Mouse (Mus musculus) hindbrain, postnatal 0 days (tissue): ENCODE data around the gene Narfl. TPM values are rescaled to one million over a fixed set of nuclear protein-coding genes. Genes with fewer than 3 reads are reported as not detected.

Experiments
- ATAC-seq: fragments of 200-750 bp; cut with Nextera tagmentation; 2 replicates; pipeline ENCODE4 v1.8.0; 2017; ENCODE audit warnings: mild to moderate bottlenecking, moderate TSS enrichment, moderate library complexity
- DNase-seq: peaks from one replicate; pipeline ENCODE4 v3.0.0-alpha.2; 2015; ENCODE audit warnings: low spot score
- H3K27ac ChIP-seq: fragments of 300-500 bp; sonication (generic); 2 replicates; pipeline ENCODE4 v1.5.1; 2014; ENCODE audit warnings: mild to moderate bottlenecking
- H3K27me3 ChIP-seq: fragments of 300-500 bp; sonication (generic); 2 replicates; pipeline ENCODE4 v1.6.1; 2014; ENCODE audit warnings: low read length, mixed read lengths; ENCODE audit not compliant: insufficient read depth
- H3K36me3 ChIP-seq: fragments of 300-500 bp; sonication (generic); 2 replicates; pipeline ENCODE4 v1.6.1; 2014; ENCODE audit warnings: low read length, mixed read lengths; ENCODE audit not compliant: insufficient read depth
- H3K4me1 ChIP-seq: fragments of 300-500 bp; sonication (generic); 2 replicates; pipeline ENCODE4 v1.6.1; 2014; ENCODE audit warnings: antibody characterized with exemption, low read length, mixed read lengths; ENCODE audit not compliant: insufficient read depth
- H3K4me2 ChIP-seq: fragments of 300-500 bp; sonication (generic); 2 replicates; pipeline ENCODE4 v1.6.1; 2014; ENCODE audit warnings: low read depth, mild to moderate bottlenecking, low read length, moderate library complexity, mixed read lengths
- H3K4me3 ChIP-seq: fragments of 300-500 bp; sonication (generic); 2 replicates; pipeline ENCODE4 v1.5.1; 2014; ENCODE audit warnings: low read length
- H3K9ac ChIP-seq: fragments of 300-500 bp; sonication (generic); replicated peaks from 2 replicates; pipeline ENCODE4 v1.6.1; 2014; ENCODE audit warnings: mild to moderate bottlenecking, low read length, moderate library complexity, mixed read lengths
- H3K9me3 ChIP-seq: fragments of 300-500 bp; sonication (generic); 2 replicates; pipeline ENCODE4 v1.6.1; 2016; ENCODE audit warnings: low read length, mixed read lengths
- CTCF ChIP-seq: IDR thresholded peaks from 2 replicates; pipeline ENCODE4 v1.5.1; 2016; ENCODE audit warnings: antibody characterized with exemption, control low read depth, low read depth
- WGBS: fragments of 180-500 bp; shearing (Covaris S2); extraction: QIAGEN DNeasy Blood & Tissue Kit; methylation state at CpG from one replicate; pipeline ENCODE4 v1.1.7; 2014; 5-methylcytosine and 5-hydroxymethylcytosine counted together
- polyA plus RNA-seq: library from polyadenylated mRNA; unstranded; fragments of >200 nt; fragmentation: Nextera tagmentation; extraction: Ambion mirVana; gene quantifications from 2 replicates; pipeline ENCODE4 v1.2.1, GENCODE M21; 2015
- total RNA-seq: library from RNA; depleted of rRNA; stranded (reverse); fragments of >200 nt; gene quantifications from 2 replicates; pipeline ENCODE4 v1.2.3, GENCODE M21; 2014

Gene Narfl
- total and polyA plus RNA-seq, 2 experiments from 2014 or later = 27.9 to 28.2 TPM

GRCm38 (mm10) chr17:25777948-25778347 lies 4.4 kb downstream of the Narfl start:
- no peak overlapping the region for H3K4me2 ChIP-seq
- peaks cover 7% of the 10 kb centered on the region; the same call in 1 of the 2 replicates for H3K4me1 ChIP-seq
- DNase-seq (no peak), ATAC-seq (no peak)
- 96% methylated on average over 5 of the region's 5 CpGs for WGBS
- H3K27me3 ChIP-seq = no peaks in the 10 kb centered on the region
- peaks cover 21% of the 10 kb centered on the region for H3K36me3 ChIP-seq
- no peak overlapping the region for H3K4me3 ChIP-seq
- no peaks in the 10 kb centered on the region for H3K9me3 ChIP-seq
- no peak overlapping the region for H3K9ac ChIP-seq
- TF ChIP-seq CTCF = no peak
- H3K27ac ChIP-seq = no peak overlapping the region

GRCm38 (mm10) chr17:25781339-25781738 lies 7.8 kb downstream of the Narfl start:
- H3K4me2 ChIP-seq = no peak overlapping the region
- H3K9ac ChIP-seq = no peak overlapping the region
- no peak for TF ChIP-seq CTCF
- no peak overlapping the region for H3K27ac ChIP-seq
- no peak for DNase-seq
- ATAC-seq = no peak
- H3K9me3 ChIP-seq = no peaks in the 10 kb centered on the region
- no peaks in the 10 kb centered on the region for H3K27me3 ChIP-seq
- peaks cover 9% of the 10 kb centered on the region for H3K4me1 ChIP-seq
- no peak overlapping the region for H3K4me3 ChIP-seq
- 80% methylated on average over 6 of the region's 6 CpGs for WGBS
- peaks cover 22% of the 10 kb centered on the region for H3K36me3 ChIP-seq

- Histone ChIP-seq H3K9ac (no peak overlapping the region), H3K27ac (no peak overlapping the region), H3K27me3 (no peaks in the 10 kb centered on the region), H3K4me1 (peaks cover 9% of the 10 kb centered on the region), H3K36me3 (peaks cover 22% of the 10 kb centered on the region), H3K4me2 (no peak overlapping the region), H3K4me3 (no peak overlapping the region), H3K9me3 (no peaks in the 10 kb centered on the region)
- no peak for ATAC-seq
- WGBS = 49% methylated on average over 7 of the region's 7 CpGs
- DNase-seq = no peak
- TF ChIP-seq CTCF = no peak
Measured at GRCm38 (mm10) chr17:25783086-25783485, 9.5 kb downstream of the Narfl start.

- no peaks in the 10 kb centered on the region for H3K9me3 ChIP-seq
- H3K9ac ChIP-seq = peak overlapping the region; percentile 78
- H3K36me3 ChIP-seq = peaks cover 22% of the 10 kb centered on the region
- peaks cover 9% of the 10 kb centered on the region for H3K4me1 ChIP-seq
- WGBS = 71% methylated on average over 15 of the region's 15 CpGs
- H3K27ac ChIP-seq = no peak overlapping the region; the same call in 1 of the 2 replicates
- peak overlapping the region; percentile 91 for H3K4me2 ChIP-seq
- H3K4me3 ChIP-seq = peak overlapping the region; percentile 71
- ATAC-seq (no peak), DNase-seq (no peak)
- TF ChIP-seq CTCF = no peak
- no peaks in the 10 kb centered on the region for H3K27me3 ChIP-seq
Measured at GRCm38 (mm10) chr17:25783861-25784574, 10.4 kb downstream of the Narfl start.

- H3K9me3 ChIP-seq = no peaks in the 10 kb centered on the region
- H3K27ac ChIP-seq = peak within 1 kb of the TSS; percentile 87
- under 1% methylated on average over 23 of the region's 23 CpGs for WGBS
- TF ChIP-seq CTCF = peak; percentile 8; the same call in 1 of the 2 replicates
- peak within 1 kb of the TSS; percentile 91 for H3K4me2 ChIP-seq
- H3K4me1 ChIP-seq = peaks cover 9% of the 10 kb centered on the region
- peak within 1 kb of the TSS; percentile 78 for H3K9ac ChIP-seq
- H3K4me3 ChIP-seq = peak within 1 kb of the TSS; percentile 71
- peaks cover 25% of the 10 kb centered on the region for H3K36me3 ChIP-seq
- ATAC-seq = peak; percentile 87
- DNase-seq = peak; percentile 99
- H3K27me3 ChIP-seq = no peaks in the 10 kb centered on the region
Measured at GRCm38 (mm10) chr17:25785281-25785745, 11.7 kb downstream of the Narfl start, which contains the start of gene Haghl. Haghl (minus strand) TSS chr17:25785673.

- 83% methylated on average over 3 of the region's 3 CpGs for WGBS
- peak within 1 kb of the TSS; percentile 71 for H3K4me3 ChIP-seq
- DNase-seq = no peak
Measured at GRCm38 (mm10) chr17:25786280-25786679, 12.7 kb downstream of the Narfl start, which contains the start of gene Ccdc78. Ccdc78 (plus strand) TSS chr17:25786580.

More at GRCm38 (mm10) chr17:25786280-25786679, 12.7 kb downstream of the Narfl start, which contains the start of gene Ccdc78:
- H3K36me3 ChIP-seq = peaks cover 25% of the 10 kb centered on the region
- peak within 1 kb of the TSS; percentile 78 for H3K9ac ChIP-seq
- no peaks in the 10 kb centered on the region for H3K27me3 ChIP-seq
- H3K4me1 ChIP-seq = peaks cover 9% of the 10 kb centered on the region
- peak within 1 kb of the TSS; percentile 87 for H3K27ac ChIP-seq
- H3K4me2 ChIP-seq = peak within 1 kb of the TSS; percentile 91
- TF ChIP-seq CTCF = no peak
- no peak for ATAC-seq
- H3K9me3 ChIP-seq = no peaks in the 10 kb centered on the region
